Mouse (Mus musculus) hindbrain, embryonic 14.5 days (tissue): ENCODE measurements around the gene Zp1. TPM values are rescaled to one million over a fixed set of nuclear protein-coding genes. Genes with fewer than 3 reads are reported as not detected.

ENCODE experiments used
- ATAC-seq: fragments of 200-750 bp; cut with Nextera tagmentation; 2 replicates; pipeline ENCODE4 v1.8.0; 2017; ENCODE audit warnings: moderate number of reproducible peaks, mild to moderate bottlenecking, moderate TSS enrichment, moderate library complexity; ENCODE audit not compliant: low FRiP score
- DNase-seq: peaks from one replicate; pipeline ENCODE4 v3.0.0-alpha.2; 2015; ENCODE audit warnings: low spot score
- H3K27ac ChIP-seq: fragments of 300-500 bp; sonication (generic); 2 replicates; pipeline ENCODE4 v1.5.1; 2014; ENCODE audit warnings: mild to moderate bottlenecking, moderate library complexity
- H3K27me3 ChIP-seq: fragments of 300-500 bp; sonication (generic); 2 replicates; pipeline ENCODE4 v1.6.1; 2014; ENCODE audit warnings: mild to moderate bottlenecking, low read length, mixed read lengths; ENCODE audit not compliant: control insufficient read depth, insufficient read depth
- H3K36me3 ChIP-seq: fragments of 300-500 bp; sonication (generic); replicated peaks from 2 replicates; pipeline ENCODE4 v1.6.1; 2014; ENCODE audit not compliant: control insufficient read depth, insufficient read depth
- H3K4me1 ChIP-seq: fragments of 300-500 bp; sonication (generic); replicated peaks from 2 replicates; pipeline ENCODE4 v1.6.1; 2014; ENCODE audit warnings: antibody characterized with exemption, low read length, mixed read lengths; ENCODE audit not compliant: control insufficient read depth, insufficient read depth
- H3K4me2 ChIP-seq: fragments of 300-500 bp; sonication (generic); replicated peaks from 2 replicates; pipeline ENCODE4 v1.6.1; 2014; ENCODE audit warnings: mild to moderate bottlenecking, moderate library complexity
- H3K4me3 ChIP-seq: fragments of 300-500 bp; sonication (generic); replicated peaks from 2 replicates; pipeline ENCODE4 v1.5.1; 2014; ENCODE audit warnings: mild to moderate bottlenecking, low read length
- H3K9ac ChIP-seq: fragments of 300-500 bp; sonication (generic); 2 replicates; pipeline ENCODE4 v1.6.1; 2014
- H3K9me3 ChIP-seq: fragments of 300-500 bp; sonication (generic); 2 replicates; pipeline ENCODE4 v1.6.1; 2016; ENCODE audit warnings: low read length; ENCODE audit not compliant: control insufficient read depth
- WGBS: fragments of 180-500 bp; shearing (Covaris S2); extraction: QIAGEN DNeasy Blood & Tissue Kit; methylation state at CpG from one replicate; pipeline ENCODE4 v1.1.7; 2014; 5-methylcytosine and 5-hydroxymethylcytosine counted together
- polyA plus RNA-seq: library from polyadenylated mRNA; unstranded; fragments of >200 nt; fragmentation: Nextera tagmentation; extraction: Ambion mirVana; gene quantifications from 2 replicates; pipeline ENCODE4 v1.2.1, GENCODE M21; 2014

Gene Zp1
- polyA plus RNA-seq, 1 experiment from 2014 or later = 0.47 TPM

- ATAC-seq = no peak
Observed at GRCm38 (mm10) chr19:10895708-10896107, 24.7 kb downstream of the Zp1 start.

GRCm38 (mm10) chr19:10895016-10895528, 25.4 kb downstream of the Zp1 start, which contains the start of gene Prpf19:
Gene Prpf19, plus strand, starts transcription at chr19:10895231.
- peak; percentile 98 for DNase-seq
- peak; percentile 97 for ATAC-seq
- Histone ChIP-seq H3K4me2 (peak within 1 kb of the TSS; percentile 91), H3K36me3 (peaks cover 25% of the 10 kb centered on the region), H3K4me3 (peak within 1 kb of the TSS; percentile 84), H3K9ac (peak within 1 kb of the TSS; percentile 84), H3K9me3 (no peaks in the 10 kb centered on the region), H3K27me3 (no peaks in the 10 kb centered on the region), H3K27ac (peak within 1 kb of the TSS; percentile 91), H3K4me1 (peaks cover 17% of the 10 kb centered on the region)
- under 1% methylated on average over 43 of the region's 43 CpGs for WGBS

More at GRCm38 (mm10) chr19:10895708-10896107, 24.7 kb downstream of the Zp1 start:
- Histone ChIP-seq H3K27me3 (no peaks in the 10 kb centered on the region), H3K4me2 (peak overlapping the region; percentile 91), H3K4me3 (peak overlapping the region; percentile 84), H3K36me3 (peaks cover 31% of the 10 kb centered on the region), H3K9me3 (no peaks in the 10 kb centered on the region), H3K4me1 (peaks cover 17% of the 10 kb centered on the region), H3K9ac (peak overlapping the region; percentile 84), H3K27ac (peak overlapping the region; percentile 91)
- no peak for DNase-seq
- 1% methylated on average over 16 of the region's 16 CpGs for WGBS

GRCm38 (mm10) chr19:10892201-10892600, 28.2 kb downstream of the Zp1 start:
- no peaks in the 10 kb centered on the region for H3K9me3 ChIP-seq
- H3K4me3 ChIP-seq = no peak overlapping the region
- DNase-seq (no peak), ATAC-seq (no peak)
- no peaks in the 10 kb centered on the region for H3K36me3 ChIP-seq
- no peak overlapping the region for H3K9ac ChIP-seq
- WGBS = 94% methylated on average over 3 of the region's 3 CpGs
- no peak overlapping the region for H3K4me2 ChIP-seq
- H3K4me1 ChIP-seq = peaks cover 17% of the 10 kb centered on the region
- H3K27me3 ChIP-seq = no peaks in the 10 kb centered on the region
- no peak overlapping the region for H3K27ac ChIP-seq

- peak; percentile 94 for ATAC-seq
- Histone ChIP-seq H3K27me3 (no peaks in the 10 kb centered on the region), H3K9me3 (no peaks in the 10 kb centered on the region), H3K4me3 (peak within 1 kb of the TSS; percentile 66), H3K27ac (peak within 1 kb of the TSS; percentile 96), H3K4me2 (peak within 1 kb of the TSS; percentile 86), H3K36me3 (no peaks in the 10 kb centered on the region; the same call in 1 of the 2 replicates), H3K4me1 (peaks cover 15% of the 10 kb centered on the region), H3K9ac (peak within 1 kb of the TSS; percentile 66)
- under 1% methylated on average over 49 of the region's 49 CpGs for WGBS
- DNase-seq = peak; percentile 95
Observed at GRCm38 (mm10) chr19:10881426-10882154, 38.8 kb downstream of the Zp1 start, which contains the start of gene Tmem109. Gene Tmem109, minus strand, starts transcription at chr19:10882001.

- H3K4me1 ChIP-seq = peaks cover 15% of the 10 kb centered on the region
- H3K36me3 ChIP-seq = no peaks in the 10 kb centered on the region; the same call in 1 of the 2 replicates
- 0% methylated on average over 14 of the region's 14 CpGs for WGBS
- H3K4me3 ChIP-seq = peak overlapping the region; percentile 66
- peak overlapping the region; percentile 96 for H3K27ac ChIP-seq
- H3K4me2 ChIP-seq = peak overlapping the region; percentile 86
- no peaks in the 10 kb centered on the region for H3K27me3 ChIP-seq
- peak overlapping the region; percentile 66 for H3K9ac ChIP-seq
- ATAC-seq (no peak), DNase-seq (no peak)
- no peaks in the 10 kb centered on the region for H3K9me3 ChIP-seq
Observed at GRCm38 (mm10) chr19:10880975-10881425, 39.4 kb downstream of the Zp1 start.

GRCm38 (mm10) chr19:10880085-10880974, 40.1 kb downstream of the Zp1 start:
- Histone ChIP-seq H3K4me3 (peak overlapping the region; percentile 66), H3K4me2 (peak overlapping the region; percentile 86), H3K27me3 (no peaks in the 10 kb centered on the region), H3K36me3 (no peaks in the 10 kb centered on the region; the same call in 1 of the 2 replicates), H3K4me1 (peaks cover 15% of the 10 kb centered on the region), H3K9me3 (no peaks in the 10 kb centered on the region), H3K27ac (no peak overlapping the region), H3K9ac (peak overlapping the region; percentile 66)
- DNase-seq (no peak), ATAC-seq (no peak)
- 52% methylated on average over 6 of the region's 7 CpGs for WGBS

- ATAC-seq = no peak
- WGBS = 94% methylated on average over 7 of the region's 7 CpGs
- Histone ChIP-seq H3K9me3 (no peaks in the 10 kb centered on the region), H3K27me3 (no peaks in the 10 kb centered on the region), H3K4me1 (peaks cover 15% of the 10 kb centered on the region), H3K36me3 (peaks cover 9% of the 10 kb centered on the region), H3K4me3 (no peak overlapping the region), H3K27ac (no peak overlapping the region), H3K9ac (no peak overlapping the region), H3K4me2 (no peak overlapping the region)
- no peak for DNase-seq
Observed at GRCm38 (mm10) chr19:10878201-10878837, 42.1 kb downstream of the Zp1 start.

- H3K27me3 ChIP-seq = no peaks in the 10 kb centered on the region
- DNase-seq (no peak), ATAC-seq (no peak)
- peaks cover 25% of the 10 kb centered on the region for H3K4me1 ChIP-seq
- WGBS = 74% methylated on average over 14 of the region's 14 CpGs
- H3K9ac ChIP-seq = no peak overlapping the region
- no peak overlapping the region for H3K27ac ChIP-seq
- H3K9me3 ChIP-seq = no peaks in the 10 kb centered on the region
- H3K36me3 ChIP-seq = peaks cover 42% of the 10 kb centered on the region
- H3K4me3 ChIP-seq = no peak overlapping the region
- no peak overlapping the region for H3K4me2 ChIP-seq
Observed at GRCm38 (mm10) chr19:10871328-10871961, 49.0 kb downstream of the Zp1 start.
